Mouse (Mus musculus): Measurements from ENCODE around the gene Sap25. TPM values are rescaled to one million over a fixed set of nuclear protein-coding genes. Genes with fewer than 3 reads are reported as not detected.

The Sap25 gene
- polyA plus RNA-seq, 1 experiment from 2014 or later: 9.5 TPM

DNA sequence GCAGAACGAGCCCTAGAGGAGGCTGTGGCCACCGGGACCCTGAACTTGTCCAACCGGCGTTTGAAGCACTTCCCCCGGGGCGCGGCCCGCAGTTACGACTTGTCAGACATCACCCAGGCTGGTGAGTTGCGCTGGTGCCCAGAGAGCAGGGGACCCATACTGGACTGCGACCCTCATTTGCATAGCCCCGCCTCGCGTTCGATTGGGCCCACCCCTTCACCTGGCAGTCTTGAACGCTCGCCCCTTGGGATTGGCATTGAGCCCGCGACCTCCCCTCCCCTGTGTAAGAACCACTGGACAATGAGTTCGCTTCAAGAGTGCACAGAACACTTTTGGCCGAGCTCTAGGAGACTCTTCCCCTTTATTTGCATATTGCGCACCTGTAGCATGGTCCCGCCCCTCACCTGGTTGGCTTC, 11.8 kb upstream of the Sap25 start:
- Histone ChIP-seq H3K27me3 (replicated peaks) (no peaks in the 10 kb centered on the region), H3K4me1 (peaks cover 38% of the 10 kb centered on the region), H3K9ac (peak overlapping the region; percentile 81), H3K4me3 (peak overlapping the region; percentile 78), H3K27ac (peak overlapping the region; percentile 86), H3K36me3 (peaks cover 16% of the 10 kb centered on the region), H3K4me2 (replicated peaks) (peak overlapping the region; percentile 79), H3K9me3 (no peaks in the 10 kb centered on the region)
- under 1% methylated on average over 23 of the region's 23 CpGs for WGBS
- ATAC-seq (ENCODE audit: low FRiP score, low read depth): peak; percentile 51

DNA sequence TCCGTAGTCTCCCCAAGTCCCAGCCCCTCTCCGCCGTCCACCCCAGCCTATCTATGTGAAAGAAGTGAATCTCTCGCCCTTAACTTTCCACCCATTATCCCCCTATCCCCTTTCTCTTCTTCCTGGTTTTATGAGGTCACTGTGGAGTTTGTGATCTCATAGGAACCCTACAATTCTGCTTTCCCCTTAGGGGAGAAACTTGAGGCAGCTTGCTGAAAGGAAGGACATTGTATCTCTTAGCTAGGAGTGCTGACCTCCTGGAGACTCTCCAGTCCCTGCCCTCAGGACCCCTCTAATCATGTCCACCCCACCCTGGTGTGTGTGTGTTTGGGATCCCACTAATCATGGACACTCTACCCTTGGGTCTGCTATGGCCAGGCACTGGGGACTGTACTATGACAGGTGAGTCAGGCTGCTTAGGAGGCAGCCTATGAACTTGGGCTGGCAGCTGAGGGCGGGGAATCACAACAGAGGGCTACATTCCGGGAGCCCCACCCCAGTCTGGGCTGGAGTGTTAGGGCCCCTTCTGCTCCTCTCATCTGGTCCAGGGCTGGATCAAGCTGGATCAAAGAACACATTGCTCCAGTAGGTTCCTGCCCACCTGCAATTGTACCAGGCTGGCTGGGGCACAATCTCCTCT, 11.1 kb upstream of the Sap25 start:
- Histone ChIP-seq H3K27me3 (replicated peaks) (no peaks in the 10 kb centered on the region), H3K27ac (no peak overlapping the region), H3K4me1 (peaks cover 35% of the 10 kb centered on the region), H3K4me3 (peak overlapping the region; percentile 78), H3K36me3 (peaks cover 20% of the 10 kb centered on the region), H3K9ac (peak overlapping the region; percentile 81), H3K4me2 (replicated peaks) (peak overlapping the region; percentile 79), H3K9me3 (no peaks in the 10 kb centered on the region)
- no peak for ATAC-seq (ENCODE audit: low FRiP score, low read depth)
- 25% methylated on average over 6 of the region's 6 CpGs for WGBS

DNA sequence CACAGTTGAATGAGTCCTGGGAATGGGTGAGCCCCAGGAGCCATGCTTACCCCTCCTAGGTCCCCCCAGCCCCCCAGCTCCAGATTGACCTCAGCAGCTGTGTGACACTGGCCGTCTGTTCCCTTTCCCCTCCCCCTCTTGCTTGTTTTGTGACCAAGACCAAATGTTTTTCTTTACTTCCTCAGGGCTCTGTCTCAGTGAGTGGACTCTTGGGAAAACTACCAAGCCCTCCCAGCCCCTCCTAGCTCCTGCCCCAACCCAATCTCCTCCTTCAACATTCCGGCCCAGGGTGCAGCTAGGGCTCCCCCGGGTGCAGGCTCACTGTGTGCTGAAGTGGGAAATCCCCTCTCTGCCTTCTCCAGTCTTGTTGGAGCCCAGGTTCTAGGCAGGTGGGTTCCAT, 10.5 kb upstream of the Sap25 start:
- WGBS: 38% methylated on average over 3 of the region's 3 CpGs
- Histone ChIP-seq H3K27me3 (replicated peaks) (no peaks in the 10 kb centered on the region), H3K27ac (peak overlapping the region; percentile 46), H3K9me3 (no peaks in the 10 kb centered on the region), H3K9ac (peak overlapping the region; percentile 81), H3K36me3 (peaks cover 25% of the 10 kb centered on the region), H3K4me3 (peak overlapping the region; percentile 7; the same call in 1 of the 2 replicates), H3K4me2 (replicated peaks) (peak overlapping the region; percentile 79), H3K4me1 (peaks cover 35% of the 10 kb centered on the region)
- ATAC-seq (ENCODE audit: low FRiP score, low read depth): no peak

DNA sequence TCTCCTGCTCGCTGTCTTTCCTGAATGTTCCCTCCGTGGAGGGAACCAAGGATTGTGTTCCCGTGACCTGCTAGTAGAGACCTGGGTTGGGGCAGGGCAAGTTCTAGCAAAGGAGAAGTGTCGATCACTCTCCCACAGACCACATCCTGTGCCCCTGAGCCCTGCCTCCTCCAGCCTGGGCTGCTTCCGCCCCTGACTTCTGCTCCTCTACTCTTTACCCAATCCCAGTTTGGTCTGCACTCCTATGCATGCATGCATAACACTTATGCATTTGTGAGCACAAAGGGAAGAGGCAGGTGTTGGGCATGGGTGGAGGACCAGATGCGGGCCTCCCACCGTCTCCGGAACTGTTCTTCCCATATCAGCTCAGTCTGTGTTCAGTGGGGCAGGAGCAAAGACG, 10.0 kb upstream of the Sap25 start:
- H3K27me3 ChIP-seq (replicated peaks): no peaks in the 10 kb centered on the region
- no peak for ATAC-seq (ENCODE audit: low FRiP score, low read depth)
- H3K36me3 ChIP-seq: peaks cover 31% of the 10 kb centered on the region
- peak overlapping the region; percentile 81 for H3K9ac ChIP-seq
- peaks cover 35% of the 10 kb centered on the region for H3K4me1 ChIP-seq
- H3K27ac ChIP-seq: peak overlapping the region; percentile 46; the same call in 1 of the 2 replicates
- peak overlapping the region; percentile 7; the same call in 1 of the 2 replicates for H3K4me3 ChIP-seq
- H3K4me2 ChIP-seq (replicated peaks): peak overlapping the region; percentile 79
- WGBS: 67% methylated on average over 9 of the region's 9 CpGs
- H3K9me3 ChIP-seq: no peaks in the 10 kb centered on the region

GRCm38 (mm10) chr5:137631591-137631990, 9.5 kb upstream of the Sap25 start:
- no peak overlapping the region for H3K27ac ChIP-seq
- peak overlapping the region; percentile 79 for H3K4me2 ChIP-seq (replicated peaks)
- WGBS: 73% methylated on average over 4 of the region's 4 CpGs

DNA sequence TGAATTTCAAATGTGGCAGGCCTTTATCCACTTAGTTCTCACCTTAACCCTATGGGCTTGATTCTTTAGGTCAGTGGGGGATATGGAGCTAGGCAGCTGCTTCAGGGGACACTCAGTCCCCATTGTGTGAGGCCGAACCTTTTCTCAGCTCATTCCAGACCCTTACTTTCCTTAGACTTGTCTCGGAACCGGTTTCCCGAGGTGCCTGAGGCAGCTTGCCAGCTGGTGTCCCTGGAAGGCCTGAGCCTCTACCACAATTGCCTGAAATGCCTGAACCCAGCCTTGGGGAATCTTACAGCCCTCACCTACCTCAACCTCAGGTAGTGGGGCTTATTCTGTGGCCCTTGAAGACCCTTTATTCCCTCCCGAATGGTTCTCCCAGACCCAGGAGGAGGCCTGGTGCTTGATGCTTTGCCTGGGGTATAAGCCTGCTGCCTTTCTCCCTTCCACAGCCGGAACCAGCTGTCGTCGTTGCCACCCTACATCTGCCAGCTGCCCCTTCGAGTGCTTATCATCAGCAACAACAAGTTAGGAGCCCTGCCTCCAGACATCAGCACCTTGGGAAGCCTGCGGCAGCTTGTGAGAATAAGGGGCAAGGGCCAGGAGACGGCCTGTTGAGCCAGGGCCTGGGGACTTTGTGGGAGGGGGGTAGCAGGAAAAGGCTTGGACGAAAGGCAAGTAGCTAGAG, 7.6 kb upstream of the Sap25 start:
- peaks cover 55% of the 10 kb centered on the region for H3K36me3 ChIP-seq
- H3K27me3 ChIP-seq (replicated peaks): no peaks in the 10 kb centered on the region
- H3K4me1 ChIP-seq: peaks cover 31% of the 10 kb centered on the region
- WGBS: 87% methylated on average over 12 of the region's 12 CpGs
- no peak overlapping the region for H3K4me2 ChIP-seq (replicated peaks)
- no peak overlapping the region for H3K27ac ChIP-seq
- no peak for ATAC-seq (ENCODE audit: low FRiP score, low read depth)
- H3K4me3 ChIP-seq: no peak overlapping the region
- H3K9ac ChIP-seq: no peak overlapping the region
- no peaks in the 10 kb centered on the region for H3K9me3 ChIP-seq

More at GRCm38 (mm10) chr5:137631591-137631990, 9.5 kb upstream of the Sap25 start:
- Histone ChIP-seq H3K27me3 (replicated peaks) (no peaks in the 10 kb centered on the region), H3K4me1 (peaks cover 35% of the 10 kb centered on the region), H3K9me3 (no peaks in the 10 kb centered on the region), H3K4me3 (no peak overlapping the region), H3K36me3 (peaks cover 35% of the 10 kb centered on the region), H3K9ac (peak overlapping the region; percentile 81; the same call in 1 of the 2 replicates)
- ATAC-seq (ENCODE audit: low FRiP score, low read depth): no peak

DNA sequence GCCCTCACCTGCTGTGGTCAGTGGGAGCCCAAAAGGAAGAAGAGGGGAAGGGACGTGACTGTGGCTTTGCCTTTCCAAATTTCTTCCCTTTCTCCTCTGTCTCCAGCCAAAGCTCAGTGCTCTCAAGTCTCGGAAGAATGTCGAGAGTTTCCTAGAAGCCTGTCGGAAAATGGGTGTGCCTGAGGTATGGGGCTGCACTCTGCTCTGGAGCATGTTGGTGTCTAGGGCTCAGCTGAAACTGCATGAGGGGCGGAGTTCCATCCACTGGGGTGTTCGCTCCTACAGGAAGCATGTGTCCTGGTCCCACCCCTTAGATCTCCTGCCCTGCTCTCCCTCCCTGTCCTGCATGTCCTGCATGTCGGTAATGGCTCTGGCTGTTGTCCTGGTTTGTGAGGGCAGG, 1.7 kb upstream of the Sap25 start:
- Histone ChIP-seq H3K4me3 (no peak overlapping the region), H3K9ac (no peak overlapping the region), H3K4me1 (peaks cover 4% of the 10 kb centered on the region; the same call in 1 of the 2 replicates), H3K27ac (no peak overlapping the region), H3K4me2 (replicated peaks) (no peak overlapping the region), H3K9me3 (no peaks in the 10 kb centered on the region), H3K36me3 (peaks cover 82% of the 10 kb centered on the region), H3K27me3 (replicated peaks) (peaks cover 21% of the 10 kb centered on the region)
- no peak for ATAC-seq (ENCODE audit: low FRiP score, low read depth)
- WGBS: 87% methylated on average over 7 of the region's 7 CpGs

GRCm38 (mm10) chr5:137642886-137643285, 1.8 kb downstream of the Sap25 start:
- no peaks in the 10 kb centered on the region for H3K9me3 ChIP-seq
- ATAC-seq (ENCODE audit: low FRiP score, low read depth): no peak

GRCm38 (mm10) chr5:137644484-137644883, 3.4 kb downstream of the Sap25 start:
- Histone ChIP-seq H3K4me3 (no peak overlapping the region), H3K4me1 (peaks cover 24% of the 10 kb centered on the region), H3K9me3 (no peaks in the 10 kb centered on the region), H3K4me2 (replicated peaks) (no peak overlapping the region), H3K9ac (no peak overlapping the region), H3K27ac (no peak overlapping the region), H3K36me3 (peaks cover 35% of the 10 kb centered on the region), H3K27me3 (replicated peaks) (peaks cover 40% of the 10 kb centered on the region)
- no peak for ATAC-seq (ENCODE audit: low FRiP score, low read depth)
- 41% methylated on average over 19 of the region's 19 CpGs for WGBS

More at GRCm38 (mm10) chr5:137642886-137643285, 1.8 kb downstream of the Sap25 start:
- H3K36me3 ChIP-seq: peaks cover 51% of the 10 kb centered on the region
- H3K4me3 ChIP-seq: no peak overlapping the region
- H3K9ac ChIP-seq: no peak overlapping the region
- H3K4me2 ChIP-seq (replicated peaks): no peak overlapping the region
- WGBS: 55% methylated on average over 4 of the region's 4 CpGs
- H3K27ac ChIP-seq: no peak overlapping the region
- peaks cover 40% of the 10 kb centered on the region for H3K27me3 ChIP-seq (replicated peaks)
- H3K4me1 ChIP-seq: peaks cover 15% of the 10 kb centered on the region

DNA sequence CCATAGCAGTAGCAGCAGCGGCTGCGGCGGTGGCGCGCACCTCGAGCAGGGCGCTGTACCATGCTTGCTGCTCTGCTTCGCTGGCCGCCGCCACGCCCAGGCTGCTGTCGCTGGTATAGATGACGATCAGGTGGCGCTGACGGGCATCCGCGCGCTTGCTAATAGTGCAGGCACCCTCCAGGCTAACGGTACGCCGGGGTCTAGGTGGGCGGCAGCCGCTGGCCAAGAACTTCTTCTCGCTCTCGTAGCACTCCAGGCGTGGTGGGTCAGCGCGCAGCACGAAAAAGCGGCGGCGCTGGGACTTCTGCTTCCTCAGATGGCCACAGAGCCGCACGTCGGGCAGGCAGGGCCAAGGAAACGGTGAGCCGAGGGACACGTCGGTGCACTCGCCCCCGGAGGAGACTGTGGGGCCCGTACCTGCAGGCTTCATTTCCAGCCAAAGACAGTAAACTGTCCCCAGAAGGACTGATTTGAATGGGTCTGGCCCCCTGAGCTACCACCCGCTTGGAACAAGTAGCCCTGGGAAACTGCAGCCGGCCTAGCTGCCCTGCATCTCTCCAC, 4.0 kb downstream of the Sap25 start:
- H3K36me3 ChIP-seq: peaks cover 28% of the 10 kb centered on the region
- 2% methylated on average over 44 of the region's 44 CpGs for WGBS
- no peak overlapping the region for H3K27ac ChIP-seq
- peaks cover 40% of the 10 kb centered on the region for H3K27me3 ChIP-seq (replicated peaks)
- no peaks in the 10 kb centered on the region for H3K9me3 ChIP-seq
- ATAC-seq (ENCODE audit: low FRiP score, low read depth): no peak
- peak overlapping the region; percentile 19 for H3K4me3 ChIP-seq
- H3K4me1 ChIP-seq: peaks cover 31% of the 10 kb centered on the region
- 0 out of 2 replicates have a peak overlapping the region, but pooled peaks have one; percentile 22 for H3K9ac ChIP-seq
- peak overlapping the region; percentile 52 for H3K4me2 ChIP-seq (replicated peaks)

DNA sequence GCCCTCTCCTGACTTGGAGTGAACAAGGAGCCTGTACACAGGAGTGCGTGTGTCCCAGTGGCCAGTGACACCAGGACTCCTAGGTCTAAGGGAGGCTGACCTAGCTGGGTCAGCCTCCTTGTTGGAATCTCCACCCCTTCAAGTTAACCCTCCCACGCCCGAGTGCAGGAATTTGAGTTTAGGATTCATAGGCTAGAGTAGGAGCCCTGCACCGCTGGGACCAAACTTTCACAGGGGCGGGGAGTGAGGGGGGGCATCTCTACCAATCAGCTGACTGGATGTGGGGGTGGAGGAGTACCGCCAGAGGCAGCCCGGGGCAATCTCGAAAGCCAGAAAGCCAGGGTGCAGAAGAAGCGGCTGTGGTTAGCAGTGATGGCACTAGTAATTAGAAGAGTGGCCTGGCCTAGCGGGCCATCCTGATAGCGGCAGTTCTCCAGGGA, 4.5 kb downstream of the Sap25 start, which contains the start of gene Irs3:
Irs3 (minus strand) TSS at position 63 of the 440 bp plus-strand sequence.
- H3K4me1 ChIP-seq: peaks cover 31% of the 10 kb centered on the region
- peak within 1 kb of the TSS; percentile 52 for H3K4me2 ChIP-seq (replicated peaks)
- 10% methylated on average over 11 of the region's 11 CpGs for WGBS
- no peaks in the 10 kb centered on the region for H3K9me3 ChIP-seq
- no peak within 1 kb of the TSS for H3K27ac ChIP-seq
- H3K9ac ChIP-seq: 0 out of 2 replicates have a peak within 1 kb of the TSS, but pooled peaks have one; percentile 22
- H3K36me3 ChIP-seq: peaks cover 23% of the 10 kb centered on the region
- no peak for ATAC-seq (ENCODE audit: low FRiP score, low read depth)
- H3K4me3 ChIP-seq: peak within 1 kb of the TSS; percentile 19
- peaks cover 40% of the 10 kb centered on the region for H3K27me3 ChIP-seq (replicated peaks)
